ENCODE assay signal across 8 mouse cellular contexts in genomic region chr7:127121911-127122270, GRCm38 (mm10). TPM values are rescaled to one million over a fixed set of nuclear protein-coding genes. Genes with fewer than 3 reads are reported as not detected.
DNase-seq lines count a peak whose midpoint lies in the region; ATAC-seq and TF ChIP-seq lines count a peak whose summit lies in the region.
"Had no signal": no experiment of that assay in that cellular context is flagged by ENCODE, and none has a peak within 500 bp of the region (broad histone marks: within the 10 kb centered on the region; RNA-seq: fewer than 3 reads in every experiment).

Gene Qprt (minus strand): TSS chr7:127122226.

- H3K4me3 ChIP-seq in midbrain, embryonic 11.5 days (ENCODE audit: low read depth, low read length), result peak within 1 kb of the TSS; percentile 2; the same call in 1 of the 2 replicates
- no peak within 1 kb of the TSS for H3K4me3 ChIP-seq in midbrain, embryonic 15.5 days
- H3K4me3 ChIP-seq in embryonic facial prominence, embryonic 14.5 days (ENCODE audit: low read depth, low read length), result no peak within 1 kb of the TSS
- H3K4me3 ChIP-seq in olfactory bulb, adult 2 months (ENCODE audit: insufficient read depth, low read depth, low read length), result no peak within 1 kb of the TSS

- H3K9me3 ChIP-seq in midbrain, embryonic 11.5 days (ENCODE audit: control insufficient read depth, low read length), result no peaks in the 10 kb centered on the region
- H3K9me3 ChIP-seq in midbrain, embryonic 15.5 days, result no peaks in the 10 kb centered on the region; the same call in 1 of the 2 replicates
- peaks cover 9% of the 10 kb centered on the region; the same call in 1 of the 2 replicates for H3K9me3 ChIP-seq in embryonic facial prominence, embryonic 14.5 days (ENCODE audit: control insufficient read depth, low read length)

- TF ChIP-seq POLR2A in olfactory bulb, adult 2 months (IDR thresholded peaks at IDR 0.05; ENCODE audit: insufficient read depth, low read depth, low read length), result no peak

- no peaks in the 10 kb centered on the region for H3K36me3 ChIP-seq in midbrain, embryonic 11.5 days (ENCODE audit: control insufficient read depth, insufficient read depth, low read length)
- no peaks in the 10 kb centered on the region for H3K36me3 ChIP-seq in midbrain, embryonic 15.5 days (replicated peaks)
- no peaks in the 10 kb centered on the region for H3K36me3 ChIP-seq in embryonic facial prominence, embryonic 14.5 days (ENCODE audit: control insufficient read depth, insufficient read depth, low read length)

- peak within 1 kb of the TSS; percentile 36 for H3K9ac ChIP-seq in midbrain, embryonic 11.5 days (ENCODE audit: low read length)
- no peak within 1 kb of the TSS for H3K9ac ChIP-seq in midbrain, embryonic 15.5 days
- H3K9ac ChIP-seq in embryonic facial prominence, embryonic 14.5 days (ENCODE audit: low read depth, low read length), result peak within 1 kb of the TSS; percentile 35

- peak within 1 kb of the TSS; percentile 37 for H3K4me2 ChIP-seq in midbrain, embryonic 11.5 days
- no peak within 1 kb of the TSS for H3K4me2 ChIP-seq in midbrain, embryonic 15.5 days
- H3K4me2 ChIP-seq in embryonic facial prominence, embryonic 14.5 days (ENCODE audit: low read depth, low read length), result peak within 1 kb of the TSS; percentile 5; the same call in 1 of the 2 replicates

- peaks cover 6% of the 10 kb centered on the region; the same call in 1 of the 2 replicates for H3K4me1 ChIP-seq in midbrain, embryonic 11.5 days (ENCODE audit: control insufficient read depth, insufficient read depth, low read length)
- H3K4me1 ChIP-seq in midbrain, embryonic 15.5 days, result 0 out of 2 replicates have a peak, but pooled peaks cover 5% of the 10 kb centered on the region
- peaks cover 4% of the 10 kb centered on the region; the same call in 1 of the 2 replicates for H3K4me1 ChIP-seq in embryonic facial prominence, embryonic 14.5 days (ENCODE audit: control insufficient read depth, insufficient read depth, low read length)
- peaks cover 7% of the 10 kb centered on the region for H3K4me1 ChIP-seq in olfactory bulb, adult 2 months (ENCODE audit: control insufficient read depth, insufficient read depth, low read length)

- H3K27me3 ChIP-seq in midbrain, embryonic 11.5 days (ENCODE audit: control insufficient read depth, insufficient read depth, low read length), result no peaks in the 10 kb centered on the region; the same call in 1 of the 2 replicates
- peaks cover 24% of the 10 kb centered on the region for H3K27me3 ChIP-seq in midbrain, embryonic 15.5 days (replicated peaks)
- H3K27me3 ChIP-seq in embryonic facial prominence, embryonic 14.5 days (replicated peaks; ENCODE audit: control insufficient read depth, insufficient read depth, low read length), result peaks cover 21% of the 10 kb centered on the region

- TF ChIP-seq CTCF in olfactory bulb, adult 2 months (IDR thresholded peaks at IDR 0.05; ENCODE audit: insufficient read depth, low read depth, low read length), result no peak

- ATAC-seq in midbrain, embryonic 11.5 days (ENCODE audit: low FRiP score), result no peak
- no peak for ATAC-seq in midbrain, embryonic 15.5 days (replicated peaks)
- no peak for ATAC-seq in embryonic facial prominence, embryonic 14.5 days (ENCODE audit: low read depth)

- H3K27ac ChIP-seq in midbrain, embryonic 11.5 days (ENCODE audit: low read depth, low read length), result no peak within 1 kb of the TSS
- H3K27ac ChIP-seq in midbrain, embryonic 15.5 days, result no peak within 1 kb of the TSS
- H3K27ac ChIP-seq in embryonic facial prominence, embryonic 14.5 days (replicated peaks; ENCODE audit: low read depth, low read length), result no peak within 1 kb of the TSS
- no peak within 1 kb of the TSS for H3K27ac ChIP-seq in olfactory bulb, adult 2 months (ENCODE audit: insufficient read depth, low read depth, low read length)

- DNase-seq in midbrain, embryonic 11.5 days (ENCODE audit: low spot score, missing footprints), result no peak
- DNase-seq in embryonic facial prominence, embryonic 14.5 days (ENCODE audit: low spot score), result no peak
- peak; percentile 59 to 83 for DNase-seq in kidney, postnatal 25 days
- DNase-seq in spleen, postnatal 4 days (ENCODE audit: low spot score in 2 of 2), result no peak
- no peak for DNase-seq in testis, postnatal 10 days (ENCODE audit: low spot score)
- DNase-seq: thymus, postnatal 25 days had no signal

- WGBS in midbrain, embryonic 11.5 days, result 2% methylated on average over 7 of the region's 7 CpGs
- 5% methylated on average over 7 of the region's 7 CpGs for WGBS in midbrain, embryonic 15.5 days
- WGBS in embryonic facial prominence, embryonic 14.5 days, result 18% methylated on average over 5 of the region's 7 CpGs
- WGBS in olfactory bulb, adult 2 months, result 31% methylated on average over 7 of the region's 7 CpGs

RNA-seq across cellular contexts. Expression of gene Qprt, which starts in this region (rescaled TPM):
- 5.7 and 6.2 TPM in 2 replicates for polyA plus RNA-seq in midbrain, embryonic 11.5 days (2014; fragmentation: Nextera tagmentation; extraction: Ambion mirVana)
- polyA plus RNA-seq in midbrain, embryonic 15.5 days (2015; fragmentation: Nextera tagmentation; extraction: Ambion mirVana), result 0.76 and 0.83 TPM in 2 replicates
- polyA plus RNA-seq in embryonic facial prominence, embryonic 14.5 days (2014; fragmentation: Nextera tagmentation; extraction: Ambion mirVana), result 4.8 and 6.8 TPM in 2 replicates
- polyA plus RNA-seq in olfactory bulb, adult 2 months (2012; ENCODE audit: insufficient read depth, insufficient read length, low replicate concordance, missing spikeins), result not detected in 2 replicates

Comparison
In these comparisons a context has a peak if more than half of its experiments do, and no peak if none do; other contexts are left out.
1. DNase-seq: peak in kidney, postnatal 25 days (2 of 2); none in midbrain, embryonic 11.5 days (single experiment), embryonic facial prominence, embryonic 14.5 days (single experiment), spleen, postnatal 4 days (0 of 2) and testis, postnatal 10 days (single experiment).